Mouse (Mus musculus) R1 (cell line): Measurements from ENCODE around the gene Dyrk1b.
"Not testable (repeated sequence)": the region's sequence is repeated elsewhere in the genome, so short reads cannot be mapped to it uniquely, and the experiment has no call there.

Source experiments
- DNase-seq: peaks from one replicate; pipeline ENCODE4 v3.0.0-alpha.2; 2018; ENCODE audit warnings: low read depth, low spot score

The Dyrk1b gene

GRCm38 (mm10) chr7:28179228-28179627 lies at the start of gene Dyrk1b:
Dyrk1b (plus strand) TSS chr7:28179469.
- peak; percentile 99 for DNase-seq

- peak; percentile 76 for DNase-seq
These were observed 41.7 kb upstream of the Dyrk1b start for GRCm38 (mm10) chr7:28137613-28138012.

- peak; percentile 81 for DNase-seq
These were observed 31.0 kb upstream of the Dyrk1b start for GRCm38 (mm10) chr7:28148263-28148662.

GRCm38 (mm10) chr7:28149841-28150240 lies 29.4 kb upstream of the Dyrk1b start:
- DNase-seq, result no peak

GRCm38 (mm10) chr7:28151584-28152221 lies 27.6 kb upstream of the Dyrk1b start:
- peak; percentile 61 for DNase-seq

GRCm38 (mm10) chr7:28153595-28153994 lies 25.7 kb upstream of the Dyrk1b start:
- DNase-seq, result not testable (repeated sequence)

GRCm38 (mm10) chr7:28159292-28159691 lies 20.0 kb upstream of the Dyrk1b start:
- DNase-seq, result no peak

- DNase-seq, result no peak
These were observed 19.4 kb upstream of the Dyrk1b start for GRCm38 (mm10) chr7:28159893-28160292.

GRCm38 (mm10) chr7:28161163-28161749 lies 18.0 kb upstream of the Dyrk1b start:
- peak; percentile 56 for DNase-seq

- peak; percentile 74 for DNase-seq
These were observed 13.9 kb upstream of the Dyrk1b start for GRCm38 (mm10) chr7:28165406-28165805.

GRCm38 (mm10) chr7:28168320-28169115 lies 10.8 kb upstream of the Dyrk1b start:
- DNase-seq, result peak; percentile 88

GRCm38 (mm10) chr7:28169489-28170422 lies 9.5 kb upstream of the Dyrk1b start, which contains the start of gene Fbl:
Fbl (plus strand) TSS chr7:28169710.
- peak; percentile 95 for DNase-seq

- DNase-seq, result no peak
These were observed 3.9 kb upstream of the Dyrk1b start for GRCm38 (mm10) chr7:28175358-28175757.

GRCm38 (mm10) chr7:28179741-28180377 lies 590 bp downstream of the Dyrk1b start:
- DNase-seq, result peak; percentile 97

GRCm38 (mm10) chr7:28180890-28181289 lies 1.6 kb downstream of the Dyrk1b start:
- DNase-seq, result no peak

GRCm38 (mm10) chr7:28181376-28181775 lies 2.1 kb downstream of the Dyrk1b start:
- no peak for DNase-seq

- no peak for DNase-seq
These were observed 3.1 kb downstream of the Dyrk1b start for GRCm38 (mm10) chr7:28182320-28182719.

GRCm38 (mm10) chr7:28185884-28186283 lies 6.6 kb downstream of the Dyrk1b start:
- peak; percentile 14 for DNase-seq

GRCm38 (mm10) chr7:28186631-28187030 lies 7.4 kb downstream of the Dyrk1b start:
- no peak for DNase-seq

- no peak for DNase-seq
These were observed 12.2 kb downstream of the Dyrk1b start for GRCm38 (mm10) chr7:28191489-28191888.

- peak; percentile 20 for DNase-seq
These were observed 12.6 kb downstream of the Dyrk1b start for GRCm38 (mm10) chr7:28191903-28192302.
